Mouse (Mus musculus) embryonic facial prominence, embryonic 14.5 days (tissue): ENCODE measurements around the gene Wnt3a. TPM values are rescaled to one million over a fixed set of nuclear protein-coding genes. Genes with fewer than 3 reads are reported as not detected.

ENCODE experiments used
- ATAC-seq: fragments of 200-750 bp; cut with Nextera tagmentation; 2 replicates; pipeline ENCODE4 v1.8.0; 2017; ENCODE audit warnings: low read depth, moderate number of reproducible peaks, moderate TSS enrichment
- DNase-seq: peaks from one replicate; pipeline ENCODE4 v3.0.0-alpha.2; 2015; ENCODE audit warnings: low spot score
- H3K27ac ChIP-seq: fragments of 300-500 bp; sonication (generic); replicated peaks from 2 replicates; pipeline ENCODE4 v1.5.1; 2014; ENCODE audit warnings: low read depth, mild to moderate bottlenecking, low read length, moderate library complexity
- H3K27me3 ChIP-seq: fragments of 300-500 bp; sonication (generic); replicated peaks from 2 replicates; pipeline ENCODE4 v1.6.1; 2014; ENCODE audit warnings: low read length; ENCODE audit not compliant: control insufficient read depth, insufficient read depth
- H3K36me3 ChIP-seq: fragments of 300-500 bp; sonication (generic); 2 replicates; pipeline ENCODE4 v1.6.1; 2014; ENCODE audit warnings: low read length, mixed read lengths; ENCODE audit not compliant: control insufficient read depth, insufficient read depth
- H3K4me1 ChIP-seq: fragments of 300-500 bp; sonication (generic); 2 replicates; pipeline ENCODE4 v1.6.1; 2014; ENCODE audit warnings: antibody characterized with exemption, low read length; ENCODE audit not compliant: control insufficient read depth, insufficient read depth
- H3K4me2 ChIP-seq: fragments of 300-500 bp; sonication (generic); 2 replicates; pipeline ENCODE4 v1.6.1; 2014; ENCODE audit warnings: low read depth, mild to moderate bottlenecking, low read length, moderate library complexity, mixed read lengths
- H3K4me3 ChIP-seq: fragments of 300-500 bp; sonication (generic); 2 replicates; pipeline ENCODE4 v1.5.1; 2014; ENCODE audit warnings: low read depth, mild to moderate bottlenecking, low read length
- H3K9ac ChIP-seq: fragments of 300-500 bp; sonication (generic); 2 replicates; pipeline ENCODE4 v1.6.1; 2014; ENCODE audit warnings: low read depth, mild to moderate bottlenecking, low read length, moderate library complexity, mixed read lengths
- H3K9me3 ChIP-seq: fragments of 300-500 bp; sonication (generic); 2 replicates; pipeline ENCODE4 v1.6.1; 2016; ENCODE audit warnings: low read length; ENCODE audit not compliant: control insufficient read depth
- WGBS: fragments of 180-500 bp; shearing (Covaris S2); extraction: QIAGEN DNeasy Blood & Tissue Kit; methylation state at CpG from one replicate; pipeline ENCODE4 v1.1.7; 2014; 5-methylcytosine and 5-hydroxymethylcytosine counted together
- polyA plus RNA-seq: library from polyadenylated mRNA; unstranded; fragments of >200 nt; fragmentation: Nextera tagmentation; extraction: Ambion mirVana; gene quantifications from 2 replicates; pipeline ENCODE4 v1.2.1, GENCODE M21; 2014

The Wnt3a gene
- polyA plus RNA-seq, 1 experiment from 2014 or later: 0.78 TPM

GRCm38 (mm10) chr11:59330560-59330959 is 40.0 kb upstream of the Wnt3a start:
- Histone ChIP-seq H3K9me3 (no peaks in the 10 kb centered on the region), H3K4me1 (peaks cover 14% of the 10 kb centered on the region; the same call in 1 of the 2 replicates), H3K27me3 (no peaks in the 10 kb centered on the region), H3K36me3 (0 out of 2 replicates have a peak, but pooled peaks cover 9% of the 10 kb centered on the region), H3K4me2 (no peak overlapping the region), H3K4me3 (no peak overlapping the region), H3K9ac (no peak overlapping the region), H3K27ac (no peak overlapping the region)
- DNase-seq (peak; percentile 69), ATAC-seq (peak; percentile 65; the same call in 1 of the 2 replicates)
- WGBS: 44% methylated on average over 5 of the region's 5 CpGs

- H3K9ac ChIP-seq: peak overlapping the region; percentile 35; the same call in 1 of the 2 replicates
- H3K36me3 ChIP-seq: 0 out of 2 replicates have a peak, but pooled peaks cover 9% of the 10 kb centered on the region
- H3K4me1 ChIP-seq: peaks cover 14% of the 10 kb centered on the region; the same call in 1 of the 2 replicates
- no peaks in the 10 kb centered on the region for H3K9me3 ChIP-seq
- no peak overlapping the region for H3K4me3 ChIP-seq
- no peak overlapping the region for H3K4me2 ChIP-seq
- DNase-seq (no peak), ATAC-seq (no peak)
- 21% methylated on average over 6 of the region's 6 CpGs for WGBS
- H3K27me3 ChIP-seq: no peaks in the 10 kb centered on the region
- H3K27ac ChIP-seq: no peak overlapping the region
These were observed 39.1 kb upstream of the Wnt3a start for GRCm38 (mm10) chr11:59329616-59330015.

- WGBS: 86% methylated on average over 17 of the region's 18 CpGs
- Histone ChIP-seq H3K9me3 (no peaks in the 10 kb centered on the region), H3K4me1 (peaks cover 12% of the 10 kb centered on the region; the same call in 1 of the 2 replicates), H3K9ac (no peak overlapping the region), H3K4me3 (no peak overlapping the region), H3K36me3 (0 out of 2 replicates have a peak, but pooled peaks cover 9% of the 10 kb centered on the region), H3K4me2 (no peak overlapping the region), H3K27ac (no peak overlapping the region), H3K27me3 (no peaks in the 10 kb centered on the region)
- ATAC-seq (no peak), DNase-seq (no peak)
These were observed 37.1 kb upstream of the Wnt3a start for GRCm38 (mm10) chr11:59327625-59328024.

DNA sequence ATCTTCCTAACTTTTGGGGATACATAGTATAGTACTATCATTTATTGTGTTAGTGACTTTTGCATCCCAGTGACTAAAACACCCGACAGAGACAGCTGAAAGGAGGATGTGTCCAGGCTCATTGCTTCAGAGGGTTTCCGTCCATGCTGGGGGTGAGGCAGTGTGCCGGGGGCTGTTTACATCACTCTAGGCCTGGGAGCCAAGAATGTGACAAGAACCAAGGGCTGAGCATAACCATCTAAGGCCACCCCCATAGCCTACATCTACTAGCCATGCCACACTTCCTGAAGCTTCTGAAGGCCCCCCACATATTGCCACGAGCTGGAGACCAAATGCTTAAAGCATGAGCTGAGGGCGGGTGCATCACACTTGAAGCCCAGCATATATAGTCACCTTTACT is 34.2 kb upstream of the Wnt3a start:
- Histone ChIP-seq H3K4me2 (no peak overlapping the region), H3K4me1 (peaks cover 7% of the 10 kb centered on the region; the same call in 1 of the 2 replicates), H3K27me3 (no peaks in the 10 kb centered on the region), H3K9ac (no peak overlapping the region), H3K9me3 (no peaks in the 10 kb centered on the region), H3K36me3 (no peaks in the 10 kb centered on the region), H3K27ac (no peak overlapping the region), H3K4me3 (no peak overlapping the region)
- WGBS: 58% methylated on average over 5 of the region's 5 CpGs
- DNase-seq (no peak), ATAC-seq (no peak)

- 64% methylated on average over 3 of the region's 3 CpGs for WGBS
- no peaks in the 10 kb centered on the region for H3K4me1 ChIP-seq
- H3K27me3 ChIP-seq: no peaks in the 10 kb centered on the region
- H3K4me3 ChIP-seq: no peak overlapping the region
- H3K9ac ChIP-seq: no peak overlapping the region
- no peak overlapping the region for H3K27ac ChIP-seq
- no peaks in the 10 kb centered on the region for H3K9me3 ChIP-seq
- DNase-seq: no peak
- H3K36me3 ChIP-seq: no peaks in the 10 kb centered on the region
- peak; percentile 33; the same call in 1 of the 2 replicates for ATAC-seq
- no peak overlapping the region for H3K4me2 ChIP-seq
These were observed 32.4 kb upstream of the Wnt3a start for GRCm38 (mm10) chr11:59322988-59323387.

GRCm38 (mm10) chr11:59316517-59316916 is 26.0 kb upstream of the Wnt3a start:
- Histone ChIP-seq H3K9me3 (no peaks in the 10 kb centered on the region), H3K36me3 (no peaks in the 10 kb centered on the region)
- ATAC-seq: no peak

DNA sequence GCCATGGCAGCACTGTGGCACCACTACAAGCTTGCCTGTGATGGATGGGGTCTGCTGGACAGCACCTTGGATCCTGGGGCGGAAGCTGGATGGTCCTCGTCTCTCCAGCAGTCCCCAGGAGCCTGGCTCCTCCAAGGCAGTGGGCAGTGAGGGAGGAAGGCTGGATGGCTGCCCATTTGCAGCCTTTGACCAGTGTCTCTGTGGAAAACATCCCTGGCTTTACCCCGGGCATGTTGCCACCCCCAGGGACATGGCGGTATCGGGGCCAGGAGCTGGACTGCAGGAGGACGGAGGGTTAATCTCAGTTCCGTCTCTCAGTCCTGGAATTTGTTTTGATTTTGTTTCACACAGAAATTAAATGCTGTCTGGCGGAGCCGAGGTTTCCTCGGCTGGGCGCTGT is 23.4 kb upstream of the Wnt3a start:
- DNase-seq: no peak
- Histone ChIP-seq H3K4me2 (no peak overlapping the region), H3K27me3 (no peaks in the 10 kb centered on the region), H3K36me3 (no peaks in the 10 kb centered on the region), H3K9me3 (no peaks in the 10 kb centered on the region), H3K4me1 (peaks cover 59% of the 10 kb centered on the region), H3K9ac (no peak overlapping the region), H3K4me3 (no peak overlapping the region), H3K27ac (no peak overlapping the region)
- 31% methylated on average over 9 of the region's 11 CpGs for WGBS
- no peak for ATAC-seq

More at GRCm38 (mm10) chr11:59316517-59316916, 26.0 kb upstream of the Wnt3a start:
- Histone ChIP-seq H3K27ac (no peak overlapping the region), H3K4me3 (no peak overlapping the region), H3K27me3 (no peaks in the 10 kb centered on the region), H3K4me1 (peaks cover 48% of the 10 kb centered on the region), H3K4me2 (0 out of 2 replicates have a peak overlapping the region, but pooled peaks have one; percentile 12), H3K9ac (no peak overlapping the region)
- WGBS: 23% methylated on average over 6 of the region's 6 CpGs
- peak; percentile 63 for DNase-seq

DNA sequence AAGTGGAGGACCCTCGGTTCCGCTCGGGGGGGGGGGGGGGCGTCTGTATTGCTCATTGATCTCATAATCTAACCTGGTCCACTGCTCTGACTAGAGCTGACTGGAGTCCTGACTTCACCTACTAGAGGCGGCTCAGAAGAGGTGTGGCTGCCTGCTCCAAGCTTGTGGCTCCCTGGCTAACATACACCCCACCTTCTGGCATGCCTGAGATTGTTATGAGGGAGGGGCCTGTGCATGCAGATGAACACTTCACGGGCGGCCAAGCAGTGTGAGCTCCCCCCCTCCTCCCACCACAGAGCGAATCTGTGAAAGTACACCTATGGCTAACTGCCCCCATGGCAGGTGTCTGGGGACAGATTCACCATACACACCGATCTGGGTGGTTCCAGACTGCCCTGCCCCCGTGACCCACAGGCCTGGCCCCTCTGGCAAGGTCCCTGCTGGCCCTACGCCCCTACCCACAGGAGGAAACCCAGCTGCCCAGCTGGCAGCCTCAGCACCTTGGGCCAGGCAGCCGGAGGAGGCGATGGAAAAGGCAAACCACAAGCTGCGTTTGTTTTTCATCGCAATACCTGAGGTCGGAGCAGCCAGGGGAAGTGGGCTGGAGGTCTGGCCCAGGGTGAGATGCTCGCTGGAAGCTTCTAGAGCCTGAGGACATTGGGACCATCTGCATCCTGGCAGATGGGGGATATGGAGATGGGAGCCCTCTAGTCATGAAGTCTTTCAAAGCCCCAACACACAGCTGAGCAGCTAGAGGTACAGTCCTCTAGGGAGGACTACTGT is 22.7 kb upstream of the Wnt3a start:
- Histone ChIP-seq H3K4me1 (peaks cover 67% of the 10 kb centered on the region), H3K9ac (no peak overlapping the region), H3K27me3 (no peaks in the 10 kb centered on the region), H3K4me2 (0 out of 2 replicates have a peak overlapping the region, but pooled peaks have one; percentile 5), H3K36me3 (no peaks in the 10 kb centered on the region), H3K4me3 (no peak overlapping the region), H3K27ac (no peak overlapping the region; the same call in 1 of the 2 replicates), H3K9me3 (no peaks in the 10 kb centered on the region)
- ATAC-seq (no peak), DNase-seq (no peak)
- WGBS: 47% methylated on average over 15 of the region's 17 CpGs
